Mouse (Mus musculus): ENCODE measurements at regions not wholly inside any gene's neighbourhood (a gene's known extent, or its start where the extent isn't known, plus 50 kb on each side); places are given as distances from the start of the nearest gene placed in this dataset.

- TF ChIP-seq EP300 (optimal IDR thresholded peaks at IDR 0.05) (no peak), CTCF (IDR thresholded peaks at IDR 0.05; ENCODE audit: low read depth) (no peak)
Measured at GRCm38 (mm10) chr1:133504116-133504515, 79.9 kb upstream of the Sox13 start.

GRCm38 (mm10) chr1:133503336-133503735 lies 79.2 kb upstream of the Sox13 start:
- H3K9ac ChIP-seq (ENCODE audit: low read length) = no peak overlapping the region
- no peak overlapping the region for H3K27ac ChIP-seq (replicated peaks)
- no peak for TF ChIP-seq EP300 (optimal IDR thresholded peaks at IDR 0.05)
- no peak for TF ChIP-seq CTCF (IDR thresholded peaks at IDR 0.05; ENCODE audit: low read depth)
- H3K4me1 ChIP-seq (replicated peaks; ENCODE audit: control insufficient read depth, insufficient read depth) = no peaks in the 10 kb centered on the region
- H3K4me3 ChIP-seq (ENCODE audit: low read depth, low read length) = no peak overlapping the region
- no peaks in the 10 kb centered on the region for H3K9me3 ChIP-seq (ENCODE audit: control insufficient read depth, low read length)
- H3K36me3 ChIP-seq (ENCODE audit: control insufficient read depth, insufficient read depth, low read length) = no peaks in the 10 kb centered on the region
- 94% methylated on average over 2 of the region's 2 CpGs for WGBS
- H3K27me3 ChIP-seq (ENCODE audit: control insufficient read depth, insufficient read depth, low read length) = no peaks in the 10 kb centered on the region
- ATAC-seq (ENCODE audit: low FRiP score, low TSS enrichment) (no peak), DNase-seq (ENCODE audit: low spot score) (no peak)
- no peak overlapping the region for H3K4me2 ChIP-seq (replicated peaks; ENCODE audit: low read depth)

More at GRCm38 (mm10) chr1:133504116-133504515, 79.9 kb upstream of the Sox13 start:
- Histone ChIP-seq H3K4me1 (replicated peaks; ENCODE audit: control insufficient read depth, insufficient read depth) (no peaks in the 10 kb centered on the region), H3K9me3 (ENCODE audit: control insufficient read depth, low read length) (no peaks in the 10 kb centered on the region), H3K4me2 (replicated peaks; ENCODE audit: low read depth) (no peak overlapping the region), H3K27me3 (ENCODE audit: control insufficient read depth, insufficient read depth, low read length) (no peaks in the 10 kb centered on the region), H3K36me3 (ENCODE audit: control insufficient read depth, insufficient read depth, low read length) (no peaks in the 10 kb centered on the region), H3K4me3 (ENCODE audit: low read depth, low read length) (no peak overlapping the region), H3K9ac (ENCODE audit: low read length) (no peak overlapping the region), H3K27ac (replicated peaks) (no peak overlapping the region)
- DNase-seq (ENCODE audit: low spot score) (no peak), ATAC-seq (ENCODE audit: low FRiP score, low TSS enrichment) (no peak)
- 50% methylated on average over 3 of the region's 3 CpGs for WGBS

GRCm38 (mm10) chr1:133501016-133501415 lies 76.8 kb upstream of the Sox13 start:
- no peak for ATAC-seq (ENCODE audit: low FRiP score, low TSS enrichment)
- TF ChIP-seq EP300 (optimal IDR thresholded peaks at IDR 0.05) = no peak
- no peak for TF ChIP-seq CTCF (IDR thresholded peaks at IDR 0.05; ENCODE audit: low read depth)

GRCm38 (mm10) chr1:133492986-133493741 lies 69.0 kb upstream of the Sox13 start:
- H3K9me3 ChIP-seq (ENCODE audit: control insufficient read depth, low read length) = no peaks in the 10 kb centered on the region
- H3K4me1 ChIP-seq (replicated peaks; ENCODE audit: control insufficient read depth, insufficient read depth) = peaks cover 6% of the 10 kb centered on the region; the same call in 1 of the 2 replicates
- H3K4me3 ChIP-seq (ENCODE audit: low read depth, low read length) = peak overlapping the region; percentile 30
- TF ChIP-seq CTCF (IDR thresholded peaks at IDR 0.05; ENCODE audit: low read depth) (no peak), EP300 (optimal IDR thresholded peaks at IDR 0.05) (no peak)
- WGBS = 4% methylated on average over 29 of the region's 29 CpGs
- ATAC-seq (ENCODE audit: low FRiP score, low TSS enrichment) = peak; percentile 62
- H3K36me3 ChIP-seq (ENCODE audit: control insufficient read depth, insufficient read depth, low read length) = no peaks in the 10 kb centered on the region
- no peaks in the 10 kb centered on the region for H3K27me3 ChIP-seq (ENCODE audit: control insufficient read depth, insufficient read depth, low read length)
- peak overlapping the region; percentile 65 for H3K27ac ChIP-seq (replicated peaks)
- peak overlapping the region; percentile 45 for H3K9ac ChIP-seq (ENCODE audit: low read length)
- peak; percentile 24 for DNase-seq (ENCODE audit: low spot score)
- H3K4me2 ChIP-seq (replicated peaks; ENCODE audit: low read depth) = peak overlapping the region; percentile 66

More at GRCm38 (mm10) chr1:133501016-133501415, 76.8 kb upstream of the Sox13 start:
- no peaks in the 10 kb centered on the region for H3K9me3 ChIP-seq (ENCODE audit: control insufficient read depth, low read length)
- 71% methylated on average over 13 of the region's 13 CpGs for WGBS
- H3K36me3 ChIP-seq (ENCODE audit: control insufficient read depth, insufficient read depth, low read length) = no peaks in the 10 kb centered on the region
- no peaks in the 10 kb centered on the region for H3K4me1 ChIP-seq (replicated peaks; ENCODE audit: control insufficient read depth, insufficient read depth)
- no peak overlapping the region for H3K9ac ChIP-seq (ENCODE audit: low read length)
- H3K27ac ChIP-seq (replicated peaks) = no peak overlapping the region
- H3K4me3 ChIP-seq (ENCODE audit: low read depth, low read length) = no peak overlapping the region
- no peak overlapping the region for H3K4me2 ChIP-seq (replicated peaks; ENCODE audit: low read depth)
- no peak for DNase-seq (ENCODE audit: low spot score)
- H3K27me3 ChIP-seq (ENCODE audit: control insufficient read depth, insufficient read depth, low read length) = no peaks in the 10 kb centered on the region

GRCm38 (mm10) chr1:133492291-133492985 lies 68.3 kb upstream of the Sox13 start:
- TF ChIP-seq CTCF (IDR thresholded peaks at IDR 0.05; ENCODE audit: low read depth) = peak; percentile 21; the same call in 1 of the 2 replicates
- TF ChIP-seq EP300 (optimal IDR thresholded peaks at IDR 0.05) = no peak
- H3K4me1 ChIP-seq (replicated peaks; ENCODE audit: control insufficient read depth, insufficient read depth) = peaks cover 6% of the 10 kb centered on the region; the same call in 1 of the 2 replicates
- no peaks in the 10 kb centered on the region for H3K36me3 ChIP-seq (ENCODE audit: control insufficient read depth, insufficient read depth, low read length)
- H3K27ac ChIP-seq (replicated peaks) = peak overlapping the region; percentile 65
- peak overlapping the region; percentile 30 for H3K4me3 ChIP-seq (ENCODE audit: low read depth, low read length)
- ATAC-seq (ENCODE audit: low FRiP score, low TSS enrichment) (peak; percentile 58), DNase-seq (ENCODE audit: low spot score) (peak; percentile 19)
- H3K27me3 ChIP-seq (ENCODE audit: control insufficient read depth, insufficient read depth, low read length) = no peaks in the 10 kb centered on the region
- 7% methylated on average over 11 of the region's 11 CpGs for WGBS
- H3K4me2 ChIP-seq (replicated peaks; ENCODE audit: low read depth) = peak overlapping the region; percentile 66
- no peaks in the 10 kb centered on the region for H3K9me3 ChIP-seq (ENCODE audit: control insufficient read depth, low read length)
- H3K9ac ChIP-seq (ENCODE audit: low read length) = peak overlapping the region; percentile 45
